Mouse (Mus musculus) bone marrow macrophage, adult 2 months (primary cell): ENCODE measurements around the gene Nudt2. TPM values are rescaled to one million over a fixed set of nuclear protein-coding genes. Genes with fewer than 3 reads are reported as not detected.

ENCODE experiments used
- H3K27ac ChIP-seq: 2 replicates; pipeline ENCODE4 v1.5.1; 2012; ENCODE audit warnings: low read depth, low read length; ENCODE audit not compliant: insufficient read depth
- H3K4me1 ChIP-seq: 2 replicates; pipeline ENCODE4 v1.6.1; 2012; ENCODE audit warnings: low read length; ENCODE audit not compliant: control insufficient read depth, insufficient read depth
- H3K4me3 ChIP-seq: 2 replicates; pipeline ENCODE4 v1.5.1; 2012; ENCODE audit warnings: mild to moderate bottlenecking, low read length, moderate library complexity; ENCODE audit not compliant: insufficient read depth
- CTCF ChIP-seq: IDR thresholded peaks from 2 replicates; pipeline ENCODE4 v1.5.1; 2012; ENCODE audit warnings: low read depth, mild to moderate bottlenecking, low read length, moderate library complexity
- POLR2A ChIP-seq: IDR thresholded peaks from 2 replicates; pipeline ENCODE4 v1.6.1; 2012; ENCODE audit warnings: mild to moderate bottlenecking, low read depth, low read length, borderline replicate concordance
- polyA plus RNA-seq: library from polyadenylated mRNA; stranded (reverse); fragments of >200 nt; gene quantifications from 2 replicates; pipeline ENCODE4 v1.2.4, GENCODE M21; 2012; ENCODE audit not compliant: missing spikeins, insufficient read depth, insufficient read length

Gene Nudt2
- polyA plus RNA-seq, 1 experiment: 29.4 TPM

GRCm38 (mm10) chr4:41518349-41518748 is 53.4 kb downstream of the Nudt2 start:
- no peak overlapping the region for H3K4me3 ChIP-seq
- no peak for TF ChIP-seq CTCF
- TF ChIP-seq POLR2A: no peak
- no peaks in the 10 kb centered on the region for H3K4me1 ChIP-seq
- H3K27ac ChIP-seq: no peak overlapping the region

- Histone ChIP-seq H3K4me3 (no peak overlapping the region), H3K4me1 (no peaks in the 10 kb centered on the region), H3K27ac (no peak overlapping the region)
- TF ChIP-seq POLR2A (no peak), CTCF (no peak)
Measured at GRCm38 (mm10) chr4:41519195-41519594, 54.2 kb downstream of the Nudt2 start.

GRCm38 (mm10) chr4:41520641-41521040 is 55.7 kb downstream of the Nudt2 start:
- Histone ChIP-seq H3K4me3 (no peak overlapping the region), H3K27ac (no peak overlapping the region), H3K4me1 (no peaks in the 10 kb centered on the region)
- TF ChIP-seq POLR2A (no peak), CTCF (no peak)

- Histone ChIP-seq H3K4me1 (no peaks in the 10 kb centered on the region), H3K4me3 (no peak overlapping the region), H3K27ac (no peak overlapping the region)
- no peak for TF ChIP-seq CTCF
Measured at GRCm38 (mm10) chr4:41522136-41522535, 57.2 kb downstream of the Nudt2 start.

GRCm38 (mm10) chr4:41522788-41523187 is 57.8 kb downstream of the Nudt2 start:
- TF ChIP-seq CTCF: 0 out of 2 replicates have a peak, but pooled peaks have one; percentile 29
- TF ChIP-seq POLR2A: no peak
- no peak overlapping the region for H3K27ac ChIP-seq
- no peak overlapping the region for H3K4me3 ChIP-seq
- no peaks in the 10 kb centered on the region for H3K4me1 ChIP-seq

GRCm38 (mm10) chr4:41523839-41524238 is 58.9 kb downstream of the Nudt2 start:
- Histone ChIP-seq H3K4me3 (no peak overlapping the region), H3K4me1 (peaks cover 8% of the 10 kb centered on the region), H3K27ac (no peak overlapping the region)
- TF ChIP-seq POLR2A: no peak
- no peak for TF ChIP-seq CTCF

GRCm38 (mm10) chr4:41524829-41525228 is 59.9 kb downstream of the Nudt2 start:
- no peak overlapping the region for H3K4me3 ChIP-seq
- peaks cover 16% of the 10 kb centered on the region for H3K4me1 ChIP-seq
- TF ChIP-seq POLR2A (no peak), CTCF (no peak)
- no peak overlapping the region for H3K27ac ChIP-seq

GRCm38 (mm10) chr4:41526553-41526952 is 61.6 kb downstream of the Nudt2 start:
- Histone ChIP-seq H3K4me1 (peaks cover 32% of the 10 kb centered on the region), H3K4me3 (no peak overlapping the region), H3K27ac (no peak overlapping the region)
- TF ChIP-seq CTCF: no peak
- no peak for TF ChIP-seq POLR2A

- Histone ChIP-seq H3K4me1 (peaks cover 33% of the 10 kb centered on the region), H3K27ac (no peak overlapping the region), H3K4me3 (no peak overlapping the region)
- TF ChIP-seq POLR2A (no peak), CTCF (no peak)
Measured at GRCm38 (mm10) chr4:41527076-41527475, 62.1 kb downstream of the Nudt2 start.

- Histone ChIP-seq H3K4me3 (no peak overlapping the region), H3K4me1 (peaks cover 33% of the 10 kb centered on the region), H3K27ac (no peak overlapping the region)
- TF ChIP-seq POLR2A: no peak
Measured at GRCm38 (mm10) chr4:41527996-41528395, 63.0 kb downstream of the Nudt2 start.

Other genes with a start within 250 kb of the Nudt2 start
- 30.6 and 37.2 TPM in 2 replicates for gene Ubap2, start 190.0 kb upstream of the Nudt2 start, polyA plus RNA-seq
- gene Dcaf12, start 150.3 kb upstream of the Nudt2 start, polyA plus RNA-seq: 47.2 and 47.4 TPM in 2 replicates
- gene Ubap1, start 116.2 kb upstream of the Nudt2 start, polyA plus RNA-seq: 106 and 116 TPM in 2 replicates
- 3.6 and 4.0 TPM in 2 replicates for gene Kif24, start 264 bp upstream of the Nudt2 start, polyA plus RNA-seq
- 0.39 and 0.69 TPM in 2 replicates for gene AI464131, start 37.9 kb downstream of the Nudt2 start, polyA plus RNA-seq
- gene 1110017D15Rik, start 52.2 kb downstream of the Nudt2 start, polyA plus RNA-seq: 4.6 TPM in 1 of 2 replicates, not detected in the other
- gene Fam219a, start 104.4 kb downstream of the Nudt2 start, polyA plus RNA-seq: 35.2 and 35.6 TPM in 2 replicates
- gene Dnaic1, start 104.6 kb downstream of the Nudt2 start, polyA plus RNA-seq: not detected in 2 replicates
- gene Enho, start 175.2 kb downstream of the Nudt2 start, polyA plus RNA-seq: 1.0 and 1.5 TPM in 2 replicates
- not detected in 2 replicates for gene Cntfr, start 231.9 kb downstream of the Nudt2 start, polyA plus RNA-seq
- 36.8 and 43.2 TPM in 2 replicates for gene Il11ra1, start 234.8 kb downstream of the Nudt2 start, polyA plus RNA-seq
- 19.1 and 20.0 TPM in 2 replicates for gene Rpp25l, start 248.4 kb downstream of the Nudt2 start, polyA plus RNA-seq